Mouse (Mus musculus) midbrain, embryonic 14.5 days (tissue): ENCODE results near the gene Abca9. TPM values are rescaled to one million over a fixed set of nuclear protein-coding genes. Genes with fewer than 3 reads are reported as not detected.

Experiments
- ATAC-seq: fragments of 200-750 bp; cut with Nextera tagmentation; 2 replicates; pipeline ENCODE4 v1.8.0; 2017; ENCODE audit warnings: moderate number of reproducible peaks, moderate library complexity; ENCODE audit not compliant: low FRiP score, low TSS enrichment
- DNase-seq: peaks from one replicate; pipeline ENCODE4 v3.0.0-alpha.2; 2015
- H3K27ac ChIP-seq: fragments of 300-500 bp; sonication (generic); replicated peaks from 2 replicates; pipeline ENCODE4 v1.5.1; 2014; ENCODE audit warnings: mild to moderate bottlenecking, low read depth, low read length, moderate library complexity
- H3K27me3 ChIP-seq: fragments of 300-500 bp; sonication (generic); 2 replicates; pipeline ENCODE4 v1.6.1; 2014; ENCODE audit warnings: low read length, control low read depth, mixed read lengths; ENCODE audit not compliant: control insufficient read depth, insufficient read depth
- H3K36me3 ChIP-seq: fragments of 300-500 bp; sonication (generic); 2 replicates; pipeline ENCODE4 v1.6.1; 2014; ENCODE audit warnings: low read length, control low read depth; ENCODE audit not compliant: control insufficient read depth, insufficient read depth
- H3K4me1 ChIP-seq: fragments of 300-500 bp; sonication (generic); 2 replicates; pipeline ENCODE4 v1.6.1; 2014; ENCODE audit warnings: mild to moderate bottlenecking, antibody characterized with exemption, low read length, control low read depth; ENCODE audit not compliant: control insufficient read depth, insufficient read depth
- H3K4me2 ChIP-seq: fragments of 300-500 bp; sonication (generic); 2 replicates; pipeline ENCODE4 v1.6.1; 2014; ENCODE audit warnings: mild to moderate bottlenecking, low read length, moderate library complexity
- H3K4me3 ChIP-seq: fragments of 300-500 bp; sonication (generic); replicated peaks from 2 replicates; pipeline ENCODE4 v1.5.1; 2014; ENCODE audit warnings: low read depth, low read length
- H3K9ac ChIP-seq: fragments of 300-500 bp; sonication (generic); replicated peaks from 2 replicates; pipeline ENCODE4 v1.6.1; 2014; ENCODE audit warnings: mild to moderate bottlenecking, low read length, moderate library complexity
- H3K9me3 ChIP-seq: fragments of 300-500 bp; sonication (generic); 2 replicates; pipeline ENCODE4 v1.6.1; 2016; ENCODE audit warnings: low read length, control low read depth, mixed read lengths; ENCODE audit not compliant: control insufficient read depth
- WGBS: fragments of 180-500 bp; shearing (Covaris S2); extraction: QIAGEN DNeasy Blood & Tissue Kit; methylation state at CpG from one replicate; pipeline ENCODE4 v1.1.7; 2014; 5-methylcytosine and 5-hydroxymethylcytosine counted together
- polyA plus RNA-seq: library from polyadenylated mRNA; unstranded; fragments of >200 nt; fragmentation: Nextera tagmentation; extraction: Ambion mirVana; gene quantifications from 2 replicates; pipeline ENCODE4 v1.2.1, GENCODE M21; 2014

Gene Abca9
- polyA plus RNA-seq, result 0.32 and 3.8 TPM in 2 replicates

DNA sequence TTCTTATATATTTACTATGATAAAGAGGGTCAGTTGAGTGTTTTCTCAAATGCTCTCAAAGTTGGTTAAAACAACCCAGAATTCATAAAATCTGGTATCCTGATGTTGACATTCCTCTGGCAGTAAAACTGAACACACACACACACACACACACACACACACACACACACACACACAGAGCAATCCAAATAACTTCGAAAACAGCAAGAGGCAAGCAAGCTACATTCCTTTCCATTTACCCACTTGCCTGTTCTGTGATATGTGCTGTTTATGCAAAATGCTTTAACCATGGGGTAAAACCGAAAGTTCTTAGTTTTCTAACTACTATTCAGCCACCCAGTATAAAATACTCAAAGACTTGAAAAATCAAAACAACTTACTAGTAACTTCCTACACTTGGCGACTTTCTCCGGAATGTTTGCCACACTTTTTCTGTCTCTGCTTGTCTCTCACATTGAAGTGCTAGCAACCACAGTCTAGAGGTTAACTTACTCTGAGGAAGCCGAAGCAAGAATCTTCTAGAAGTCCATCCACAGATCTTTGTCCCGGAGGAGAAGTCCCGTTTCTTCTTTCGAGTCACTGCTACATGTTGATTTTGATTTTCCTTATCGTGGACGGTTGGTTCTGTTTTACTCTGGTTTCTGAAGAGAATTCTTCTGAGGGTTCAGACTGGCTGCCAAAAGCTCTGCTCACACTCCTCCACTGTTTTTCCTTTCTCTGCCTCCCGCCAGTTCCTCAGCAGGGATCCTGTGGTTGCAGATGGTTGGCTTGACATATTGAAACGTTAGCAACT, at the start of gene Abca9:
Abca9 (minus strand) TSS at position 738 of the 793 bp plus-strand sequence.
- no peaks in the 10 kb centered on the region for H3K4me1 ChIP-seq
- DNase-seq (peak; percentile 23), ATAC-seq (no peak)
- H3K27ac ChIP-seq, result no peak within 1 kb of the TSS
- no peak within 1 kb of the TSS for H3K4me3 ChIP-seq
- H3K9me3 ChIP-seq, result no peaks in the 10 kb centered on the region
- WGBS, result 53% methylated on average over 12 of the region's 12 CpGs
- no peaks in the 10 kb centered on the region for H3K27me3 ChIP-seq
- H3K36me3 ChIP-seq, result no peaks in the 10 kb centered on the region
- no peak within 1 kb of the TSS for H3K4me2 ChIP-seq
- H3K9ac ChIP-seq, result no peak within 1 kb of the TSS

DNA sequence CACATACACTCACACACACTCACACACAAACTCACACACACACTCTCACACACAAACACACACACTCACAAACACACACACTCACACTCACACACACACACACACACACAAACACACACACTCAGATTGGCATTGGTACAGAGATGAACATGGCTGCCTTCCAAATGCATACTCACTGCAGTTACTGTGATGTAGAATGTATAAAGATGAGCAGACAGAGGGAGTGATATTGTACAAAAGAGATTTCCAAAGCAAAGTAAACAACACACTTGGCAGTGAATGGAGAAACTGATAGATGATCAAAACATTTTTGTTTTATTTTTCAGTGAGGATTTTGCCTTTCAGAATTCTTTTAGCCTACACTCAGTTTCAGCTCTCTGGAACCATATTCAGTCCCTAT, 49.1 kb upstream of the Abca9 start:
- Histone ChIP-seq H3K9ac (no peak overlapping the region), H3K4me2 (no peak overlapping the region), H3K27ac (no peak overlapping the region), H3K9me3 (no peaks in the 10 kb centered on the region), H3K36me3 (no peaks in the 10 kb centered on the region), H3K4me1 (no peaks in the 10 kb centered on the region), H3K27me3 (no peaks in the 10 kb centered on the region), H3K4me3 (no peak overlapping the region)
- ATAC-seq (no peak), DNase-seq (no peak)

DNA sequence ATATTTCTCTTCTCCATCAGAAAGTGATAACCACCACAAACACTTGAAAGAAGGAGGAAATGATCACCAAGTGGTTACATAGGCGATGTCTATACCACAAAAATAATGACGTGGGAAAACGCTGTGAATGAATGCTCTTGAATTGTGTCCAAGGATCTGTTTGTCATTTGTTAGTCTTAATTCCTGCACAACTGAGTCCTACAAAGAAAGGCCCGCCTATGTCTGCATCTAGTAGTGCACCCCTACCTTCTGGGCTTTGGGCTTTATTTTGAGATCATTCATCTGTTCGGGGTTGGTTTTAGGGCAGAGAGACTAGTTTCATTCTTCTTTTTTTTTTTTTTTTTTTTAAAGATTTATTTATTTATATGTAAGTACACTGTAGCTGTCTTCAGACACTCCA, 35.9 kb upstream of the Abca9 start:
- Histone ChIP-seq H3K9me3 (no peaks in the 10 kb centered on the region), H3K9ac (no peak overlapping the region), H3K4me3 (no peak overlapping the region), H3K27ac (no peak overlapping the region), H3K4me1 (no peaks in the 10 kb centered on the region), H3K36me3 (no peaks in the 10 kb centered on the region), H3K4me2 (no peak overlapping the region), H3K27me3 (no peaks in the 10 kb centered on the region)
- no peak for DNase-seq
- WGBS, result 93% methylated on average over 5 of the region's 5 CpGs
- no peak for ATAC-seq

DNA sequence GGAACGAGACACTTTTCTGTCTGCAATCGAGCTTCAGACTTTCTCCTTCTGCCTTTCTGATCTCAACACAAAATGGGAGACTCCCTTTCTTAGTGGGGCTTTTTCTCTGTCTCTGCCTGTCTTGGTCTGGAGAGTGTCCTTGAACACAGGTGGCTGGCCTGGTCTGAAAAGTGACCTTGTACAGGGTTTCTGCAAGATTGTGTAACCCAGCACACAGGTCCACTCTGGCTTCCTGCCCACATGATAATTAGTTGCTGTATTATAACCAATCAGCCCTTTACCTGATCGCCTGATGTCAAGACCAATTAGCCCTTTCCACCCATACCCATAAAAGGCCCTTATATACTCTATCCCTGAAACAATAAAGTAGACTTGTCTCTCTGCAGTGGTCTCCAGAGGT, 30.9 kb upstream of the Abca9 start:
- Histone ChIP-seq H3K27me3 (no peaks in the 10 kb centered on the region), H3K9me3 (no peaks in the 10 kb centered on the region), H3K27ac (no peak overlapping the region), H3K36me3 (no peaks in the 10 kb centered on the region), H3K4me1 (no peaks in the 10 kb centered on the region), H3K4me2 (no peak overlapping the region), H3K9ac (no peak overlapping the region), H3K4me3 (no peak overlapping the region)
- ATAC-seq, result no peak
- DNase-seq, result no peak
- WGBS, result 82% methylated on average over 3 of the region's 3 CpGs

DNA sequence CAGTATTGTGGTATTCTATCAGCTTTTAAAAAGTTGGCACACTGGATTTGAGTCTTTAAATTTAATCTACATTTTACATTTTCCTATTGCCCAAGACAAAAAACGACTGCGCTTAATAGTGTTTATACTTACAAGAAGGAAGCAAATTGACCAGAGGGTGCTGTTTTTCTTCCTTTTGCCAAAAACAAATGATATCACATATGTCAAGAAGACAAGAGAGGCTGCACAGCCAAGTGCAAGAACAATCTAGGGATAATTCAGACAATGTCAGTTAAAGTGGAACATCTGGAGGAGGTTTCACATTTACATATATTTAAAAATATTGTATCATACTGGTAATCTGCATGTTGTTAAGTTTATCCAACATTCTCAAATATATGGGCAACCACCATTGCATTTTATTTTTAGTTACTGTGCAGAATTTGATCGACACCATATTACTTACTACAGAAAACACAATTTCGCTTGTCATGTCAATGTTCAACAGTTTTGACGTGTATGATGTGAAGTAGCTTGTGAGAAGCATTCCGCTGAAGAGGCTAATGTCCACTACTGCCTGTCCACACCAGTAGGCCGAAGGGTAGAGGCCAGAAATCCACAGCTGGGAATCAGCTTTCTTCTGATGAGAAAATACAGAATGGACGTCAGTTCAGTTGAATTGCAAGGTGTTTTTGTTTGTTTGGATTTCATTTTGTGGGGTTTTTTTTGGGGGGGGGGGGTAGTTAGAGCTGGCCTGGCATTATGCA, 28.7 kb upstream of the Abca9 start:
- no peak overlapping the region for H3K27ac ChIP-seq
- H3K4me3 ChIP-seq, result no peak overlapping the region
- H3K9me3 ChIP-seq, result no peaks in the 10 kb centered on the region
- H3K9ac ChIP-seq, result no peak overlapping the region
- no peak for DNase-seq
- H3K4me1 ChIP-seq, result no peaks in the 10 kb centered on the region
- WGBS, result 94% methylated on average over 8 of the region's 8 CpGs
- no peaks in the 10 kb centered on the region for H3K36me3 ChIP-seq
- no peak for ATAC-seq
- H3K27me3 ChIP-seq, result no peaks in the 10 kb centered on the region
- H3K4me2 ChIP-seq, result no peak overlapping the region

DNA sequence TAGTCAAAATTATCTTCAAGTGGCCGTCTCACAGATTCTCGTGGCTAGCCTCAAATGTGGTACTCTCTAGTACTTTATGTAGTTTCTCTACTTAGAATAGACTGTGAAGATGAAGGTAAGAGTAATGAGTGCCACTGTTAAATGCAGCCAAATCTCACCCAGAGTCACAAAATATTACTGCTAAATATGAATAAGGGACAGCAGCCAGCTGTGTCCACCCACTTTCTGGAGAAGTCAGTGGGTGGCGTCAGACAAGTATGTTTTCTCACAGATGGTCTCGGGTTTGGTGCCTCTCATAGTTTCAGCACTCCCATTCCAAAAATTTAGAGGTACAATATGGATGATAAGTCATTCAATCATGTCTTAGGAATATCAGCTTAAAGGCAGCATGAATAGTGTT, 27.3 kb upstream of the Abca9 start:
- no peak for DNase-seq
- 87% methylated on average over 4 of the region's 4 CpGs for WGBS
- no peak for ATAC-seq
- Histone ChIP-seq H3K4me3 (no peak overlapping the region), H3K4me2 (no peak overlapping the region), H3K9ac (no peak overlapping the region), H3K27ac (no peak overlapping the region), H3K27me3 (no peaks in the 10 kb centered on the region), H3K9me3 (no peaks in the 10 kb centered on the region), H3K4me1 (no peaks in the 10 kb centered on the region), H3K36me3 (no peaks in the 10 kb centered on the region)

DNA sequence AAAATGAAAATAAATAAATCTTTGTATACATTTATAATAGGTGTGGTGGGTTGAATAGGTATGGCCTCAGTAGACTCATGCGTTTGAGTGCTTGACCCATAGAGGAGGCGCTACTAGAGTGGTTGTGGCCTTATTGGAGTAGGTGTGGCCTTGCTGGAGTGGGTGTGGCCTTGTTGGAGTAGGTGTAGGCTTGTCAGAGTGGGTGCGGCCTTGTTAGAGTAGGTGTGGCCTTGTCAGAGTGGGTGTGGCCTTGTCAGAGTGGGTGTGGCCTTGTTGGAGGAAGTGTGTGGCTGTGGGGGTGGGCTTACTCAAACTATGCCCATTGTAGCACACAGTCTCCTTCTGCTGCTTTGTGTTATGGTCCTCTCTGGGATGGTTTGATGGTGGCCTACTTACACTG, 3.2 kb upstream of the Abca9 start:
- ATAC-seq, result no peak
- H3K27ac ChIP-seq, result no peak overlapping the region
- no peak overlapping the region for H3K4me3 ChIP-seq
- no peaks in the 10 kb centered on the region for H3K4me1 ChIP-seq
- no peak for DNase-seq
- H3K36me3 ChIP-seq, result no peaks in the 10 kb centered on the region
- no peaks in the 10 kb centered on the region for H3K9me3 ChIP-seq
- 98% methylated on average over 3 of the region's 3 CpGs for WGBS
- H3K4me2 ChIP-seq, result no peak overlapping the region
- no peaks in the 10 kb centered on the region for H3K27me3 ChIP-seq
- no peak overlapping the region for H3K9ac ChIP-seq

DNA sequence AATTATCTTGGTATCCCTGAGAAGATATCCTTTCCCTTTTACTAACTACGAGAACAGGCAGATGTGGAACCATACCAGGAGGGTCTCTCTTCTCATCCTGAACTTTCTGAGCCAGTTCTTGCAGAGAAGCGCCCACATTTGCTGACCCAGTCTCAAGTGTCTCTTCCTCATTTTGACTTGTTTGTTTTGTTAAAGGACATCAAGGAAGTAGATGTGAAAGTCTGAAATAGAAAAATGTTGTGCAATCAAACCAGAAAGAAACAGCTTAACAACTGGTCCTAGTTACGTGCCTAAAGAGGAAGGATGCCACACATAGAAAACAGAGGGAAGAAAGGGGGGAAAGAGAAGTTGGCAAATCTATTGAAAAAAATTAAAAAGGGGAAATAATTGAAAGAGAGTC, 2.2 kb downstream of the Abca9 start:
- no peak for ATAC-seq
- DNase-seq, result no peak
- WGBS, result 83% methylated on average over 3 of the region's 3 CpGs
- no peak overlapping the region for H3K4me3 ChIP-seq
- H3K4me2 ChIP-seq, result no peak overlapping the region
- H3K27me3 ChIP-seq, result no peaks in the 10 kb centered on the region
- H3K9ac ChIP-seq, result no peak overlapping the region
- no peaks in the 10 kb centered on the region for H3K36me3 ChIP-seq
- H3K9me3 ChIP-seq, result no peaks in the 10 kb centered on the region
- H3K4me1 ChIP-seq, result no peaks in the 10 kb centered on the region
- H3K27ac ChIP-seq, result no peak overlapping the region

DNA sequence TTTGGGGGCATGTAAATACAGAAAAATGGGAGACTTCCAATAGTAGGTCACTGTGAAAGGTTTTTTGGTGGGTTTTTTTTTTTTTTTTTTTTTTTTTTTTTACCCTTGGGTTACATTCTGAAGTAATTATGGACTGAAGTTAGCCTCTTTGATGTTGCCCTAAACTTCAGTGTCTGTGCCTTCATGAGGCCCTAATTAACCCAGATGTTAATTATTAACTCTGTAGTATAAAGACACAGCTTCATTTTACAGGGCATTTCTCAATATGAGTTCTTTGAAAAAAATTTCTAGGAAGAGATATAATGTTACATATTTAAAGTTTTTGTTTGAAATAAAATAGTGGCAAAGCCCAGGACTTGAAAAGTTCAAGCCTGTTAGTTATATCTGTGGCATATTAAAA, 2.6 kb downstream of the Abca9 start:
- DNase-seq (no peak), ATAC-seq (no peak)
- Histone ChIP-seq H3K27me3 (no peaks in the 10 kb centered on the region), H3K4me1 (no peaks in the 10 kb centered on the region), H3K4me3 (no peak overlapping the region), H3K9ac (no peak overlapping the region), H3K4me2 (no peak overlapping the region), H3K9me3 (no peaks in the 10 kb centered on the region), H3K36me3 (no peaks in the 10 kb centered on the region), H3K27ac (no peak overlapping the region)
